Comparison of ENCODE assay signal across 8 mouse cellular contexts in the genomic region with DNA sequence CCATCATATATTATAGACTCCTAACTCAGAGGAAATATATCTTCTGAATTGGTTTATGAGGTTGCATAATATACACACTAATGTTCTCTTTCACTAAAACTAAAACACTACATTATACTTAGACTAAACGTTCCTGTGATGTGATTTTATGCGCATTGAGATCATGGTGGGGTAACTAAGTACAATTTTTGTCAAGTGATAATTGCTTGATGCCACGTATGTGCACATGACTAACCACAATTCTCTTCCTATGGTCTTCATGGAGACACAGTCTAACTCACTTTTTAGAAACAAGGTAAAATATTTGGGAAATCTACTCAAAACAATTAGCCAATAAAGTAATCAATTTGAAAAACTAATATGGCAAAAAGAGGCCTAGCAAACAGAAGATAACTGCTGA. TPM values are rescaled to one million over a fixed set of nuclear protein-coding genes. Genes with fewer than 3 reads are reported as not detected.
DNase-seq lines count a peak whose midpoint lies in the region; TF ChIP-seq lines count a peak whose summit lies in the region.

No protein-coding gene starts in this region.

- TF ChIP-seq EP300 in heart, adult 2 months (IDR thresholded peaks at IDR 0.05; ENCODE audit: insufficient read depth, low read depth, low read length), result no peak
- no peak for TF ChIP-seq EP300 in ES-Bruce4 (IDR thresholded peaks at IDR 0.05; ENCODE audit: insufficient read depth, low read depth, low read length)

- TF ChIP-seq CTCF in heart, adult 2 months (IDR thresholded peaks at IDR 0.05), result no peak
- TF ChIP-seq CTCF in ES-Bruce4 (IDR thresholded peaks at IDR 0.05; ENCODE audit: low read depth, low read length), result no peak

- H3K27ac ChIP-seq in heart, adult 2 months, result peak overlapping the region; percentile 96
- H3K27ac ChIP-seq in ES-Bruce4 (ENCODE audit: insufficient read depth, low read length), result no peak overlapping the region
- H3K27ac ChIP-seq in hindbrain, embryonic 10.5 days, result no peak overlapping the region

- peaks cover 18% of the 10 kb centered on the region for H3K36me3 ChIP-seq in heart, adult 2 months (ENCODE audit: control insufficient read depth, insufficient read depth, low read length)
- H3K36me3 ChIP-seq in ES-Bruce4 (ENCODE audit: control insufficient read depth, insufficient read depth, low read length, poor library complexity, severe bottlenecking), result no peaks in the 10 kb centered on the region
- H3K36me3 ChIP-seq in hindbrain, embryonic 10.5 days, result peaks cover 17% of the 10 kb centered on the region
- H3K36me3 ChIP-seq in megakaryocyte, embryonic 14.5 days (replicated peaks; ENCODE audit: low read length), result peaks cover 9% of the 10 kb centered on the region

- no peak overlapping the region; the same call in 1 of the 2 replicates for H3K9ac ChIP-seq in heart, adult 2 months (ENCODE audit: low read depth, low read length)
- peak overlapping the region; percentile 96 for H3K9ac ChIP-seq in ES-Bruce4 (ENCODE audit: low read depth, poor library complexity, severe bottlenecking)

- no peaks in the 10 kb centered on the region for H3K9me3 ChIP-seq in ES-Bruce4 (replicated peaks; ENCODE audit: control insufficient read depth, insufficient read depth, low read length, poor library complexity, severe bottlenecking)
- 0 out of 2 replicates have a peak, but pooled peaks cover 3% of the 10 kb centered on the region for H3K9me3 ChIP-seq in hindbrain, embryonic 10.5 days
- no peaks in the 10 kb centered on the region for H3K9me3 ChIP-seq in megakaryocyte, embryonic 14.5 days

- H3K79me2 ChIP-seq in heart, adult 2 months (replicated peaks; ENCODE audit: control insufficient read depth, insufficient read depth, low read length), result 0 out of 2 replicates have a peak, but pooled peaks cover 3% of the 10 kb centered on the region

- TF ChIP-seq POLR2A in heart, adult 2 months (IDR thresholded peaks at IDR 0.05; ENCODE audit: insufficient read depth, low read depth, low read length), result no peak
- TF ChIP-seq POLR2A in ES-Bruce4 (IDR thresholded peaks at IDR 0.05; ENCODE audit: insufficient read depth, low read length), result no peak

- H3K27me3 ChIP-seq in heart, adult 2 months (ENCODE audit: control insufficient read depth, insufficient read depth, low read length), result no peaks in the 10 kb centered on the region
- H3K27me3 ChIP-seq in ES-Bruce4 (ENCODE audit: control insufficient read depth, insufficient read depth, low read length, poor library complexity, severe bottlenecking), result no peaks in the 10 kb centered on the region
- no peaks in the 10 kb centered on the region for H3K27me3 ChIP-seq in hindbrain, embryonic 10.5 days (ENCODE audit: insufficient read depth, poor library complexity, severe bottlenecking)
- no peaks in the 10 kb centered on the region for H3K27me3 ChIP-seq in megakaryocyte, embryonic 14.5 days (replicated peaks)

- intact Hi-C loops in heart, adult 2 months (cut with DNase I), result loop anchor here (5.0 to 10.0 kb wide), 2 partner anchors 272 to 380 kb away; a partner anchor contains a TSS
- intact Hi-C loops in heart, postnatal 14 days (cut with DNase I), result loop anchor here (10.0 kb wide), 1 partner anchor 282 kb away; no protein-coding TSS in a partner anchor

- no peak for DNase-seq in heart, adult 2 months
- DNase-seq in heart, postnatal 14 days, result no peak
- DNase-seq in hindbrain, embryonic 10.5 days (ENCODE audit: low spot score), result no peak
- DNase-seq in cerebellum, postnatal 36 days, result no peak
- DNase-seq in cerebellum, adult 18-20 months, result no peak
- no peak for DNase-seq in cerebellum, adult 9-11 months

- 35% methylated on average over 3 of the region's 3 CpGs for WGBS in heart, adult 2 months
- 77% methylated on average over 3 of the region's 3 CpGs for WGBS in hindbrain, embryonic 10.5 days

- H3K4me1 ChIP-seq in heart, adult 2 months (ENCODE audit: control insufficient read depth, insufficient read depth, low read length), result peaks cover 14% of the 10 kb centered on the region
- H3K4me1 ChIP-seq in ES-Bruce4 (ENCODE audit: control insufficient read depth, insufficient read depth, low read length), result peaks cover 1% of the 10 kb centered on the region
- H3K4me1 ChIP-seq in hindbrain, embryonic 10.5 days (replicated peaks), result peaks cover 13% of the 10 kb centered on the region
- peaks cover 41% of the 10 kb centered on the region for H3K4me1 ChIP-seq in megakaryocyte, embryonic 14.5 days

- peak overlapping the region; percentile 94 for H3K4me3 ChIP-seq in heart, adult 2 months
- peak overlapping the region; percentile 97 for H3K4me3 ChIP-seq in ES-Bruce4 (ENCODE audit: low read depth, low read length)
- H3K4me3 ChIP-seq in hindbrain, embryonic 10.5 days, result peak overlapping the region; percentile 94
- peak overlapping the region; percentile 97 for H3K4me3 ChIP-seq in megakaryocyte, embryonic 14.5 days (replicated peaks)

RNA-seq across cellular contexts. Expression of a gene that starts 1.2 kb away (rescaled TPM):
- 100 to 1,000 TPM in 1 of 2 experiments, 10 to 100 TPM in 1; 92.7 to 105 TPM for total RNA-seq in heart, adult 2 months (2021)
- 33.3 and 44.7 TPM in 2 replicates for polyA plus RNA-seq in heart, adult 2 months (2012; rRNA removed)
- 10 to 100 TPM; 92.0 to 96.7 TPM for total RNA-seq in heart, postnatal 14 days (2021)
- polyA plus RNA-seq in ES-Bruce4 (2011; ENCODE audit: insufficient read depth, insufficient read length, low read depth, missing spikeins), result 111 and 114 TPM in 2 replicates
- 248 and 258 TPM in 2 replicates for polyA plus RNA-seq in hindbrain, embryonic 10.5 days (2016; fragmentation: Nextera tagmentation; extraction: Ambion mirVana)
- polyA plus RNA-seq in megakaryocyte, embryonic 14.5 days (2012; ENCODE audit: insufficient read depth, low replicate concordance), result 2.0 and 113 TPM in 2 replicates
